Mouse (Mus musculus) forebrain, embryonic 13.5 days (tissue): Measurements from ENCODE around the gene Acot1. TPM values are rescaled to one million over a fixed set of nuclear protein-coding genes. Genes with fewer than 3 reads are reported as not detected.
"Not testable (repeated sequence)": the region's sequence is repeated elsewhere in the genome, so short reads cannot be mapped to it uniquely, and the experiment has no call there.

Experiments used
- ATAC-seq: fragments of 200-750 bp; cut with Nextera tagmentation; 2 replicates; pipeline ENCODE4 v1.8.0; 2017
- H3K27ac ChIP-seq: fragments of 300-500 bp; sonication (generic); 2 replicates; pipeline ENCODE4 v1.5.1; 2015; ENCODE audit warnings: inconsistent platforms, mild to moderate bottlenecking, moderate library complexity
- H3K27me3 ChIP-seq: fragments of 300-500 bp; sonication (generic); 2 replicates; pipeline ENCODE4 v1.6.1; 2015; ENCODE audit warnings: mild to moderate bottlenecking, inconsistent platforms
- H3K36me3 ChIP-seq: fragments of 300-500 bp; sonication (generic); 2 replicates; pipeline ENCODE4 v1.6.1; 2015; ENCODE audit warnings: mild to moderate bottlenecking, inconsistent platforms; ENCODE audit not compliant: poor library complexity, severe bottlenecking
- H3K4me1 ChIP-seq: fragments of 300-500 bp; sonication (generic); 2 replicates; pipeline ENCODE4 v1.6.1; 2015; ENCODE audit warnings: inconsistent platforms
- H3K4me2 ChIP-seq: fragments of 300-500 bp; sonication (generic); 2 replicates; pipeline ENCODE4 v1.6.1; 2015; ENCODE audit warnings: inconsistent platforms, mild to moderate bottlenecking, moderate library complexity
- H3K4me3 ChIP-seq: fragments of 300-500 bp; sonication (generic); 2 replicates; pipeline ENCODE4 v1.5.1; 2015; ENCODE audit warnings: mild to moderate bottlenecking, inconsistent platforms
- H3K9ac ChIP-seq: fragments of 300-500 bp; sonication (generic); 2 replicates; pipeline ENCODE4 v1.6.1; 2015; ENCODE audit warnings: mild to moderate bottlenecking, inconsistent platforms
- H3K9me3 ChIP-seq: fragments of 300-500 bp; sonication (generic); replicated peaks from 2 replicates; pipeline ENCODE4 v1.6.1; 2016; ENCODE audit warnings: inconsistent platforms
- WGBS: fragments of 180-500 bp; shearing (Covaris S2); methylation state at CpG from one replicate; pipeline ENCODE4 v1.1.7; 2015; 5-methylcytosine and 5-hydroxymethylcytosine counted together
- polyA plus RNA-seq: library from polyadenylated mRNA; unstranded; fragments of >200 nt; fragmentation: Nextera tagmentation; extraction: Ambion mirVana; gene quantifications from 2 replicates; pipeline ENCODE4 v1.2.1, GENCODE M21; 2015

Gene Acot1
- polyA plus RNA-seq, 1 experiment from 2014 or later: 54.0 TPM

DNA sequence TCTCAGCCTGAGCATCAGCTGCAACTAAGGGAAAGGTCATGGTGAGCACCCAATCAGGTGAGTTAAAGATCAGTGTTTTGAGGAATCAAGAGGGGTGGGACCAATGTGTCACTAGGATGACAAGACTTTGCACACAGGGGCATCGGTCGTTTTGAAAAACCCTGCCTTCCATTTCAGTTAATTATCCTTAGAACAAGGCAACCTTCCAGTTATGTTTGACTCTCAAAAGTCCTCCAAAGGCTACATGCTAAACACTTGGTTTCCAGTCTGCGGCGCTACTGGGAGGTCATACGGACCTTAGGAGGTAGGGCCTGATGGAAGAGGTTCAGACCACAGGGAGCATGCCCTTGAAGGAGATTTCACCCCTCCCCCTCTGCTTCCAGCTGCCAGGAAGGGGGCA, 41.5 kb downstream of the Acot1 start:
- Histone ChIP-seq H3K9me3 (peaks cover 11% of the 10 kb centered on the region; the same call in 1 of the 2 replicates), H3K27me3 (peaks cover 27% of the 10 kb centered on the region)
- H3K9ac ChIP-seq, H3K4me1 ChIP-seq, H3K27ac ChIP-seq, H3K36me3 ChIP-seq, H3K4me2 ChIP-seq, ATAC-seq, H3K4me3 ChIP-seq: not testable (repeated sequence)
- 90% methylated on average over 5 of the region's 5 CpGs for WGBS

DNA sequence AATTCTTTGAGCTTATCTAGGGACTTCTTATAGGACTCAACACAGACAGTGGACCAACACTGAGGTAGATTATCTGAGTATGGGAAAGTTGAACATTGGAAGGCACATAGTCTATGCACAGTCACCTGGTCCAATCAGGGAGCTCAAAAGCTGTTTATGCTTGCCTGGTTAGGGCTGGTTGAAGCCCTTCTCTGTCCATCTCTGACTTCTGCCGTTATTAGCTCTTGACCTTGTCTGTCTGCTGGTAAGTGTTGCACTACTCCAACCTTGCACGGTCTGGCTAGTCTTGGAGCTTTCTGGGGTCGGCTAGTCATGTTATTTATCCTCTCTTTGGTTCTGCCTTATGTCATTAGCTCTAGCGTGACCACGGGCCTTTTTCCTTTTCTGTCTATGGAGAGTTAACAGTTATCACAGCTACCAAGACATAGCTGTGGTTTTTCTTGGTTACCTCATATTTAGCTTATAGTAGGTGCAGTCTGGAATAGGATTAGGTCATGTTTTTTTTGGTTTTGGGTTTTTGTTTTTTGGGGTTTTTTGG, 42.7 kb downstream of the Acot1 start, which contains the start of gene Acot3:
TSS of gene Acot3 (plus strand) at position 208 of the 538 bp plus-strand sequence.
- ATAC-seq: no peak

GRCm38 (mm10) chr12:84052609-84053008, 43.3 kb downstream of the Acot1 start:
- no peak overlapping the region for H3K4me2 ChIP-seq
- no peak overlapping the region for H3K27ac ChIP-seq
- H3K4me1 ChIP-seq: peaks cover 6% of the 10 kb centered on the region
- peaks cover 27% of the 10 kb centered on the region for H3K27me3 ChIP-seq
- no peaks in the 10 kb centered on the region for H3K36me3 ChIP-seq
- H3K4me3 ChIP-seq: no peak overlapping the region
- peaks cover 8% of the 10 kb centered on the region; the same call in 1 of the 2 replicates for H3K9me3 ChIP-seq
- 85% methylated on average over 7 of the region's 7 CpGs for whole genome bisulfite sequencing
- ATAC-seq: no peak
- H3K9ac ChIP-seq: no peak overlapping the region

More for the DNA sequence above, 42.7 kb downstream of the Acot1 start, which contains the start of gene Acot3:
- peaks cover 27% of the 10 kb centered on the region for H3K27me3 ChIP-seq
- WGBS: 92% methylated on average over 5 of the region's 5 CpGs
- H3K27ac ChIP-seq: no peak within 1 kb of the TSS
- H3K4me1 ChIP-seq: peaks cover 6% of the 10 kb centered on the region
- H3K9ac ChIP-seq: no peak within 1 kb of the TSS
- H3K36me3 ChIP-seq: no peaks in the 10 kb centered on the region
- H3K4me3 ChIP-seq: no peak within 1 kb of the TSS
- peaks cover 11% of the 10 kb centered on the region; the same call in 1 of the 2 replicates for H3K9me3 ChIP-seq
- H3K4me2 ChIP-seq: 0 out of 2 replicates have a peak within 1 kb of the TSS, but pooled peaks have one; percentile 77

DNA sequence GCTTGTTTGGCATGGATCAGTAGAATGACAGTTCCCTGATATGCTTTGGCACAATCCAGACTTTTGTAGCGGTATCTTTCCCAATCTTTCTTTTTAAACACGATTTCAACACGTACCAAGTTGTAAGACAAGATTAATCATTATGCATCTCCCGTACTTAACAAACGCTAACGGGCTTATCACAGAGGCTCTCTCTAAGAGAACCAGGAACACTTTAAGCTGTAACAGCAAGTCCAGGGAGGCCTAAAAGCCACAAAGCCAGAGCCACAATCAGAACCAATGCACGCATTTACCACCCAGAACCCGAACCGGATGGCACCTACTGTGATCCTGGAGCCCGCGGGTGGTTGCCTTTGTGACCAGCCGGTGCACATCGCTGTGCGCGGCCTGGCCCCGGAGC, 43.9 kb downstream of the Acot1 start:
- peak overlapping the region; percentile 77 for H3K4me2 ChIP-seq
- ATAC-seq: no peak
- WGBS: 13% methylated on average over 16 of the region's 16 CpGs

DNA sequence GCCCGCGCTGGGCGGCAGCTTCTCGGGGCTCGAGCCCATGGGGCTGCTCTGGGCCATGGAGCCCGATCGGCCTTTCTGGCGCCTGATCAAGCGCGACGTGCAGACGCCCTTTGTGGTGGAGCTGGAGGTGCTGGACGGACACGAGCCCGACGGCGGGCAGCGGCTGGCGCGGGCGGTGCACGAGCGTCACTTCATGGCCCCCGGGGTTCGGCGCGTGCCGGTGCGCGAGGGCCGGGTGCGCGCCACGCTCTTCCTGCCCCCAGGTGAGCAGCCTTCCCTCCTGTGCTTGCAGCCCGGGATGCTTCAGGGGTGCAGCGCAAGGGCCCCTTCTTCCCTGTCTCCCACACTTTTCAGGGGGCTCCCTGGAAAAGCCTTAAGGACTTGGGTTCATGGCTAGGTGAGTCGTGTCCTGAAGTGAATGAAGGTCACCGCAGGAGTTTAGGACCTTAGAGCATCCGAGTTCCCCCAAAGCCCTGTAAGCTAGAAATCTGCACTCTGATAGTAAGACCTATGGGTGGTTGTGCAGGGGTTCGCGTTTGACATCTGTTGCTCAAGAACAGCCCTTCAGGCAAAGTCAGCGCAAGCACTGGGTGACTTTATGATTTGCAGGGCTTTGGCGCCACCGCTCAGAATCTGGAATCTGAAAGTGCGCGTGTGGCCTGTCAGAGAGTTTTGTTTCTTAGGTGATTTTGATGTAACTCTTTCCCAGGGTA, 44.5 kb downstream of the Acot1 start:
- Histone ChIP-seq H3K27ac (no peak overlapping the region), H3K4me2 (peak overlapping the region; percentile 77), H3K9me3 (no peaks in the 10 kb centered on the region), H3K36me3 (no peaks in the 10 kb centered on the region), H3K27me3 (peaks cover 27% of the 10 kb centered on the region), H3K9ac (peak overlapping the region; percentile 57), H3K4me1 (peaks cover 6% of the 10 kb centered on the region), H3K4me3 (peak overlapping the region; percentile 46)
- WGBS: 3% methylated on average over 39 of the region's 46 CpGs
- no peak for ATAC-seq

More for the DNA sequence above, 43.9 kb downstream of the Acot1 start:
- Histone ChIP-seq H3K27me3 (peaks cover 27% of the 10 kb centered on the region), H3K4me3 (peak overlapping the region; percentile 46), H3K36me3 (no peaks in the 10 kb centered on the region), H3K9me3 (peaks cover 4% of the 10 kb centered on the region; the same call in 1 of the 2 replicates), H3K9ac (peak overlapping the region; percentile 57), H3K27ac (no peak overlapping the region), H3K4me1 (peaks cover 6% of the 10 kb centered on the region)

- H3K36me3 ChIP-seq: no peaks in the 10 kb centered on the region
- 43% methylated on average over 2 of the region's 2 CpGs for WGBS
- H3K9ac ChIP-seq: no peak overlapping the region
- ATAC-seq: no peak
- no peaks in the 10 kb centered on the region; the same call in 1 of the 2 replicates for H3K27me3 ChIP-seq
- peaks cover 6% of the 10 kb centered on the region; the same call in 1 of the 2 replicates for H3K9me3 ChIP-seq
- no peak overlapping the region for H3K4me2 ChIP-seq
- no peaks in the 10 kb centered on the region for H3K4me1 ChIP-seq
- H3K27ac ChIP-seq: no peak overlapping the region
- H3K4me3 ChIP-seq: no peak overlapping the region
Observed at GRCm38 (mm10) chr12:84060946-84061345, 51.7 kb downstream of the Acot1 start.

- no peak for ATAC-seq
- no peak overlapping the region for H3K4me3 ChIP-seq
- peaks cover under 1% of the 10 kb centered on the region for H3K27me3 ChIP-seq
- 95% methylated on average over 20 of the region's 20 CpGs for WGBS
- no peak overlapping the region for H3K4me2 ChIP-seq
- peaks cover 6% of the 10 kb centered on the region; the same call in 1 of the 2 replicates for H3K9me3 ChIP-seq
- no peak overlapping the region for H3K27ac ChIP-seq
- H3K36me3 ChIP-seq: no peaks in the 10 kb centered on the region
- H3K4me1 ChIP-seq: no peaks in the 10 kb centered on the region
- no peak overlapping the region for H3K9ac ChIP-seq
Observed at GRCm38 (mm10) chr12:84062336-84062735, 53.0 kb downstream of the Acot1 start.

- Histone ChIP-seq H3K27me3 (peaks cover 9% of the 10 kb centered on the region), H3K36me3 (no peaks in the 10 kb centered on the region), H3K4me2 (no peak overlapping the region), H3K4me1 (no peaks in the 10 kb centered on the region), H3K27ac (no peak overlapping the region), H3K9ac (no peak overlapping the region), H3K4me3 (no peak overlapping the region), H3K9me3 (peaks cover 6% of the 10 kb centered on the region; the same call in 1 of the 2 replicates)
- no peak for ATAC-seq
- 74% methylated on average over 5 of the region's 5 CpGs for WGBS
Observed at GRCm38 (mm10) chr12:84063228-84063627, 53.9 kb downstream of the Acot1 start.

DNA sequence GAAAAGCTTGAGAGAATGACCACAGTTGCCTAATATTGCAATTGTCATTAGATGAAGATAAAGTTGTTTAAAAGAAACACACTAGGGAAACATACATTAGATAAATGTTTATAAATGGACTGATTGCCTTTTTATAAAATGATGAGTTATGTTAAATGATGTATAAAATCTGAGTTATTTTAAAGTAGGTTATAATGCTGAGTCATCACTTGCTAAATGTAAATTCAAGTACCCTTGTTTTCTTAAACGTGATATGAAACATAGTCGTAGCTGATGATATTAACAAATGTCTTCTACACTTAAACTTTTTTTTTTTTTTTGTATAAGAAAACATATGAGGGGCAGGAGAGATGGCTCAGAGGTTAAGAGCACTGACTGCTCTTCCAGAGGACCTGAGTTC, 54.5 kb downstream of the Acot1 start:
- 79% methylated on average over 2 of the region's 2 CpGs for WGBS
- Histone ChIP-seq H3K36me3 (no peaks in the 10 kb centered on the region), H3K4me3 (no peak overlapping the region), H3K27me3 (peaks cover 15% of the 10 kb centered on the region), H3K4me2 (no peak overlapping the region), H3K27ac (no peak overlapping the region), H3K9me3 (peaks cover 6% of the 10 kb centered on the region; the same call in 1 of the 2 replicates), H3K9ac (no peak overlapping the region), H3K4me1 (no peaks in the 10 kb centered on the region)
- ATAC-seq: no peak

GRCm38 (mm10) chr12:84064621-84065020, 55.3 kb downstream of the Acot1 start:
- H3K4me3 ChIP-seq: no peak overlapping the region
- no peak for ATAC-seq
- H3K27ac ChIP-seq: no peak overlapping the region
- WGBS: 78% methylated on average over 8 of the region's 8 CpGs
- H3K4me2 ChIP-seq: no peak overlapping the region
- no peak overlapping the region for H3K9ac ChIP-seq
- no peaks in the 10 kb centered on the region for H3K36me3 ChIP-seq
- H3K4me1 ChIP-seq: 0 out of 2 replicates have a peak, but pooled peaks cover under 1% of the 10 kb centered on the region
- peaks cover 6% of the 10 kb centered on the region; the same call in 1 of the 2 replicates for H3K9me3 ChIP-seq
- peaks cover 22% of the 10 kb centered on the region for H3K27me3 ChIP-seq

GRCm38 (mm10) chr12:84067752-84068151, 58.5 kb downstream of the Acot1 start:
- 87% methylated on average over 4 of the region's 4 CpGs for WGBS
- ATAC-seq: no peak

More at GRCm38 (mm10) chr12:84067752-84068151, 58.5 kb downstream of the Acot1 start:
- H3K4me2 ChIP-seq: no peak overlapping the region
- no peak overlapping the region for H3K9ac ChIP-seq
- peaks cover 3% of the 10 kb centered on the region; the same call in 1 of the 2 replicates for H3K9me3 ChIP-seq
- no peaks in the 10 kb centered on the region for H3K36me3 ChIP-seq
- H3K27ac ChIP-seq: no peak overlapping the region
- 0 out of 2 replicates have a peak, but pooled peaks cover 4% of the 10 kb centered on the region for H3K4me1 ChIP-seq
- peaks cover 38% of the 10 kb centered on the region for H3K27me3 ChIP-seq
- no peak overlapping the region for H3K4me3 ChIP-seq
